Mouse (Mus musculus): ENCODE results near the gene Tada2b. TPM values are rescaled to one million over a fixed set of nuclear protein-coding genes. Genes with fewer than 3 reads are reported as not detected.

The Tada2b gene
- total and polyA plus RNA-seq, 3 experiments, result 9.6 to 24.9 TPM; not detected in 1

GRCm38 (mm10) chr5:36461231-36461630, 22.9 kb downstream of the Tada2b start:
- peaks cover 2 to 15% of the 10 kb centered on the region in 2 experiments; a peak in 3 of 4 replicates for H3K4me1 ChIP-seq (ENCODE audit: control insufficient read depth in 1 of 2, insufficient read depth in 2 of 2, low read length in 2 of 2)

GRCm38 (mm10) chr5:36460712-36461111, 23.4 kb downstream of the Tada2b start:
- no peak overlapping the region for H3K4me3 ChIP-seq (ENCODE audit: control insufficient read depth in 1 of 2, insufficient read depth in 1 of 2, low read depth in 2 of 2, low read length in 2 of 2)
- H3K27me3 ChIP-seq (ENCODE audit: control insufficient read depth in 1 of 2, insufficient read depth in 2 of 2, low read length in 2 of 2), result no peaks in the 10 kb centered on the region
- no peak overlapping the region for H3K27ac ChIP-seq (ENCODE audit: control insufficient read depth, low read depth, low read length)
- H3K9ac ChIP-seq (ENCODE audit: control insufficient read depth, low read depth, low read length, poor library complexity, severe bottlenecking), result no peak overlapping the region
- H3K36me3 ChIP-seq (ENCODE audit: control insufficient read depth in 1 of 2, insufficient read depth in 2 of 2, low read length in 2 of 2), result peaks cover 0 to 5% of the 10 kb centered on the region in 2 experiments; a peak in 2 of 4 replicates
- peaks cover 7% of the 10 kb centered on the region for H3K79me2 ChIP-seq (ENCODE audit: control insufficient read depth, insufficient read depth, low read length, poor library complexity)
- H3K9me3 ChIP-seq (replicated peaks; ENCODE audit: insufficient read depth, low read length), result no peaks in the 10 kb centered on the region
- no peak for DNase-seq (ENCODE audit: low read depth, low spot score)
- no peak for TF ChIP-seq GABPA (IDR thresholded peaks at IDR 0.05; ENCODE audit: low read depth, low read length)
- TF ChIP-seq ETS1 (IDR thresholded peaks at IDR 0.05; ENCODE audit: low read depth, low read length), result no peak
- no peak for TF ChIP-seq POLR2AphosphoS2 (IDR thresholded peaks at IDR 0.05; ENCODE audit: low read length)
- no peak for TF ChIP-seq USF2 (IDR thresholded peaks at IDR 0.05; ENCODE audit: borderline replicate concordance in 1 of 2, insufficient read depth in 1 of 2, low read depth in 1 of 2, low read length in 2 of 2)
- TF ChIP-seq EP300 (IDR thresholded peaks at IDR 0.05; ENCODE audit: low read depth in 1 of 2, low read length in 2 of 2), result no peak
- TF ChIP-seq ELF1 (IDR thresholded peaks at IDR 0.05; ENCODE audit: low read depth, low read length), result no peak
- no peak for TF ChIP-seq JUND (IDR thresholded peaks at IDR 0.05; ENCODE audit: low read depth, low read length)
- TF ChIP-seq NELFE (IDR thresholded peaks at IDR 0.05; ENCODE audit: low read depth, low read length), result no peak
- no peak for TF ChIP-seq RAD21 (IDR thresholded peaks at IDR 0.05; ENCODE audit: low read depth, low read length)
- TF ChIP-seq NRF1 (IDR thresholded peaks at IDR 0.05; ENCODE audit: insufficient read depth, low read depth, low read length, poor library complexity, severe bottlenecking), result no peak
- TF ChIP-seq MEF2A (IDR thresholded peaks at IDR 0.05; ENCODE audit: extremely low read depth, insufficient replicate concordance, low read depth, low read length, poor library complexity, severe bottlenecking), result no peak
- no peak for TF ChIP-seq ZKSCAN1 (IDR thresholded peaks at IDR 0.05; ENCODE audit: low read depth, low read length)
- no peak for TF ChIP-seq CHD2 (IDR thresholded peaks at IDR 0.05; ENCODE audit: low read length)
- peaks cover 0 to 12% of the 10 kb centered on the region in 2 experiments; a peak in 2 of 4 replicates for H3K4me1 ChIP-seq (ENCODE audit: control insufficient read depth in 1 of 2, insufficient read depth in 2 of 2, low read length in 2 of 2)

More at GRCm38 (mm10) chr5:36461231-36461630, 22.9 kb downstream of the Tada2b start:
- no peaks in the 10 kb centered on the region for H3K27me3 ChIP-seq (ENCODE audit: control insufficient read depth in 1 of 2, insufficient read depth in 2 of 2, low read length in 2 of 2)
- H3K36me3 ChIP-seq (ENCODE audit: control insufficient read depth in 1 of 2, insufficient read depth in 2 of 2, low read length in 2 of 2), result peaks cover 0 to 7% of the 10 kb centered on the region in 2 experiments; a peak in 2 of 4 replicates
- no peak overlapping the region for H3K4me3 ChIP-seq (ENCODE audit: control insufficient read depth in 1 of 2, insufficient read depth in 1 of 2, low read depth in 2 of 2, low read length in 2 of 2)
- H3K79me2 ChIP-seq (ENCODE audit: control insufficient read depth, insufficient read depth, low read length, poor library complexity), result peaks cover 12% of the 10 kb centered on the region
- TF ChIP-seq GATA1 (IDR thresholded peaks at IDR 0.05; ENCODE audit: low read depth, low read length) (no peak), CTCF (IDR thresholded peaks at IDR 0.05 in 2 of 3, conservative IDR thresholded peaks at IDR 0.05 in 1 of 3; ENCODE audit: control insufficient read depth in 1 of 3, insufficient read depth in 1 of 3, low read depth in 2 of 3, low read length in 3 of 3, poor library complexity in 1 of 3, severe bottlenecking in 1 of 3) (no peak), POLR2AphosphoS5 (IDR thresholded peaks at IDR 0.05; ENCODE audit: borderline replicate concordance, low read depth, low read length) (no peak), ZC3H11A (IDR thresholded peaks at IDR 0.05; ENCODE audit: low read depth, low read length) (no peak), KAT2A (conservative IDR thresholded peaks at IDR 0.05; ENCODE audit: low read depth, low read length) (no peak), ZNF384 (IDR thresholded peaks at IDR 0.05; ENCODE audit: low read depth, low read length) (no peak), SIN3A (IDR thresholded peaks at IDR 0.05; ENCODE audit: low read length) (no peak), USF2 (IDR thresholded peaks at IDR 0.05; ENCODE audit: borderline replicate concordance in 1 of 2, insufficient read depth in 1 of 2, low read depth in 1 of 2, low read length in 2 of 2) (no peak), MAX (IDR thresholded peaks at IDR 0.05; ENCODE audit: low read length) (no peak), ELF1 (IDR thresholded peaks at IDR 0.05; ENCODE audit: low read depth, low read length) (no peak), POLR2A (IDR thresholded peaks at IDR 0.05; ENCODE audit: control insufficient read depth in 1 of 2, insufficient read depth in 1 of 2, low read depth in 1 of 2, low read length in 2 of 2, poor library complexity in 1 of 2) (no peak), POLR2AphosphoS2 (IDR thresholded peaks at IDR 0.05; ENCODE audit: low read length) (no peak)
- no peak overlapping the region for H3K9ac ChIP-seq (ENCODE audit: control insufficient read depth, low read depth, low read length, poor library complexity, severe bottlenecking)
- H3K27ac ChIP-seq (ENCODE audit: control insufficient read depth, low read depth, low read length), result no peak overlapping the region
- no peak for DNase-seq (ENCODE audit: low read depth, low spot score)
- H3K9me3 ChIP-seq (replicated peaks; ENCODE audit: insufficient read depth, low read length), result no peaks in the 10 kb centered on the region

Data from MEL (cell line).